16 mouse cellular contexts compared by ENCODE assay signal in genomic region chr3:98434088-98434816, GRCm38 (mm10). TPM values are rescaled to one million over a fixed set of nuclear protein-coding genes. Genes with fewer than 3 reads are reported as not detected.
DNase-seq lines count a peak whose midpoint lies in the region; ATAC-seq and TF ChIP-seq lines count a peak whose summit lies in the region.
"Had no signal": no experiment of that assay in that cellular context is flagged by ENCODE, and none has a peak within 500 bp of the region (broad histone marks: within the 10 kb centered on the region; RNA-seq: fewer than 3 reads in every experiment).

No protein-coding gene starts in this region.

- H3K27me3 ChIP-seq in hindbrain, embryonic 11.5 days (ENCODE audit: control insufficient read depth, insufficient read depth, low read length), result no peaks in the 10 kb centered on the region
- peaks cover 2% of the 10 kb centered on the region; the same call in 1 of the 2 replicates for H3K27me3 ChIP-seq in hindbrain, embryonic 13.5 days
- H3K27me3 ChIP-seq in midbrain, embryonic 14.5 days (ENCODE audit: control insufficient read depth, insufficient read depth, low read length), result peaks cover 1% of the 10 kb centered on the region; the same call in 1 of the 2 replicates
- no peaks in the 10 kb centered on the region; the same call in 1 of the 2 replicates for H3K27me3 ChIP-seq in midbrain, embryonic 16.5 days (ENCODE audit: control insufficient read depth, insufficient read depth, low read depth, low read length)
- no peaks in the 10 kb centered on the region for H3K27me3 ChIP-seq in myocyte (ENCODE audit: control insufficient read depth, insufficient read depth, insufficient read length)

- H3K79me2 ChIP-seq in myocyte (ENCODE audit: control insufficient read depth, insufficient read depth), result no peaks in the 10 kb centered on the region

- no peak overlapping the region for H3K9ac ChIP-seq in hindbrain, embryonic 11.5 days (ENCODE audit: low read depth, low read length)
- H3K9ac ChIP-seq in hindbrain, embryonic 13.5 days, result no peak overlapping the region
- no peak overlapping the region for H3K9ac ChIP-seq in midbrain, embryonic 14.5 days (replicated peaks; ENCODE audit: low read length)
- no peak overlapping the region for H3K9ac ChIP-seq in midbrain, embryonic 16.5 days (ENCODE audit: low read depth, low read length)

- peak; percentile 65 for ATAC-seq in hindbrain, embryonic 11.5 days (ENCODE audit: low FRiP score)
- no peak for ATAC-seq in hindbrain, embryonic 13.5 days (ENCODE audit: low FRiP score)
- ATAC-seq in midbrain, embryonic 14.5 days (ENCODE audit: low FRiP score, low TSS enrichment), result peak; percentile 55
- no peak for ATAC-seq in midbrain, embryonic 16.5 days
- peak; percentile 86 for ATAC-seq in granulocyte monocyte progenitor cell, adult 5-6 weeks (replicated peaks; ENCODE audit: poor library complexity, severe bottlenecking)
- ATAC-seq: activated CD4-positive, CD25-positive, alpha-beta regulatory T cell, adult 4 months had no signal

- no peaks in the 10 kb centered on the region for H3K9me3 ChIP-seq in hindbrain, embryonic 11.5 days (ENCODE audit: control insufficient read depth, low read length)
- H3K9me3 ChIP-seq in hindbrain, embryonic 13.5 days, result no peaks in the 10 kb centered on the region
- no peaks in the 10 kb centered on the region for H3K9me3 ChIP-seq in midbrain, embryonic 14.5 days (ENCODE audit: control insufficient read depth, low read length)
- H3K9me3 ChIP-seq in midbrain, embryonic 16.5 days (replicated peaks; ENCODE audit: control insufficient read depth, low read length, poor library complexity, severe bottlenecking), result no peaks in the 10 kb centered on the region

- H3K4me3 ChIP-seq in hindbrain, embryonic 11.5 days (ENCODE audit: low read depth, low read length), result no peak overlapping the region
- H3K4me3 ChIP-seq in hindbrain, embryonic 13.5 days, result no peak overlapping the region
- H3K4me3 ChIP-seq in midbrain, embryonic 14.5 days (replicated peaks; ENCODE audit: low read depth, low read length), result no peak overlapping the region
- no peak overlapping the region for H3K4me3 ChIP-seq in midbrain, embryonic 16.5 days (ENCODE audit: low read depth, low read length)
- no peak overlapping the region for H3K4me3 ChIP-seq in myocyte

- DNase-seq in hindbrain, embryonic 11.5 days (ENCODE audit: low spot score), result no peak
- DNase-seq in midbrain, embryonic 14.5 days, result no peak
- no peak for DNase-seq in frontal cortex, adult 2 months (ENCODE audit: extremely low spot score in 1 of 2, low spot score in 1 of 2)
- DNase-seq in cerebellum, adult 11 months, result no peak
- DNase-seq: gastrocnemius, postnatal 36 days; heart, postnatal 36 days; right cerebral cortex, adult 18-20 months had no signal

- 57% methylated on average over 1 of the region's 1 CpGs for WGBS in hindbrain, embryonic 11.5 days
- 20% methylated on average over 1 of the region's 1 CpGs for WGBS in hindbrain, embryonic 13.5 days
- 20% methylated on average over 1 of the region's 1 CpGs for WGBS in midbrain, embryonic 14.5 days
- no CpG with 5 or more reads among the region's 1 CpGs for WGBS in midbrain, embryonic 16.5 days

- no peaks in the 10 kb centered on the region for H3K4me1 ChIP-seq in hindbrain, embryonic 11.5 days (replicated peaks; ENCODE audit: control insufficient read depth, insufficient read depth, low read length)
- H3K4me1 ChIP-seq in hindbrain, embryonic 13.5 days (replicated peaks), result peaks cover 6% of the 10 kb centered on the region
- H3K4me1 ChIP-seq in midbrain, embryonic 14.5 days (ENCODE audit: control insufficient read depth, insufficient read depth, low read length), result no peaks in the 10 kb centered on the region
- H3K4me1 ChIP-seq in midbrain, embryonic 16.5 days (ENCODE audit: control insufficient read depth, insufficient read depth, low read length), result no peaks in the 10 kb centered on the region

- TF ChIP-seq POLR2A in myocyte (IDR thresholded peaks at IDR 0.05; ENCODE audit: insufficient read length, low read depth), result no peak

- no peak overlapping the region for H3ac ChIP-seq in myocyte (ENCODE audit: control insufficient read depth, insufficient read length)

- H3K27ac ChIP-seq in hindbrain, embryonic 11.5 days (ENCODE audit: low read depth, low read length), result no peak overlapping the region
- no peak overlapping the region for H3K27ac ChIP-seq in hindbrain, embryonic 13.5 days
- no peak overlapping the region for H3K27ac ChIP-seq in midbrain, embryonic 14.5 days (replicated peaks; ENCODE audit: low read depth, low read length)
- H3K27ac ChIP-seq in midbrain, embryonic 16.5 days (ENCODE audit: low read length), result no peak overlapping the region

- H3K36me3 ChIP-seq in hindbrain, embryonic 11.5 days (ENCODE audit: control insufficient read depth, insufficient read depth, low read length), result no peaks in the 10 kb centered on the region
- no peaks in the 10 kb centered on the region for H3K36me3 ChIP-seq in hindbrain, embryonic 13.5 days
- H3K36me3 ChIP-seq in midbrain, embryonic 14.5 days (ENCODE audit: control insufficient read depth, insufficient read depth, low read length), result no peaks in the 10 kb centered on the region
- no peaks in the 10 kb centered on the region for H3K36me3 ChIP-seq in midbrain, embryonic 16.5 days (ENCODE audit: control insufficient read depth, insufficient read depth, low read length)
- peaks cover 5% of the 10 kb centered on the region for H3K36me3 ChIP-seq in myocyte (ENCODE audit: control insufficient read depth, insufficient read depth)

- no peak overlapping the region for H3K4me2 ChIP-seq in hindbrain, embryonic 11.5 days (replicated peaks; ENCODE audit: low read depth, low read length)
- no peak overlapping the region for H3K4me2 ChIP-seq in hindbrain, embryonic 13.5 days
- H3K4me2 ChIP-seq in midbrain, embryonic 14.5 days (ENCODE audit: low read length), result no peak overlapping the region
- no peak overlapping the region for H3K4me2 ChIP-seq in midbrain, embryonic 16.5 days (ENCODE audit: low read length)
- no peak overlapping the region for H3K4me2 ChIP-seq in myocyte (ENCODE audit: low read depth)

TF ChIP-seq in myocyte, 11 proteins besides CTCF, POLR2A, EP300 and RAD21:
- TF ChIP-seq POLR2AphosphoS2 (IDR thresholded peaks at IDR 0.05; ENCODE audit: insufficient read length, low read depth) (peak; percentile 15), SRF (IDR thresholded peaks at IDR 0.05; ENCODE audit: control insufficient read depth, insufficient read length, low read depth) (no peak), MYOG (IDR thresholded peaks at IDR 0.05; ENCODE audit: control insufficient read depth in 1 of 3, insufficient read depth in 1 of 3, insufficient read length in 2 of 3, low read depth in 2 of 3) (peak in 1 of 3 experiments; percentile 8), E2F4 (IDR thresholded peaks at IDR 0.05; ENCODE audit: insufficient read depth) (no peak), TCF3 (IDR thresholded peaks at IDR 0.05; ENCODE audit: insufficient read length, low read depth) (no peak), CEBPB (IDR thresholded peaks at IDR 0.05; ENCODE audit: insufficient read depth, poor library complexity, severe bottlenecking) (no peak), REST (IDR thresholded peaks at IDR 0.05; ENCODE audit: insufficient read depth, insufficient read length) (no peak), TCF12 (IDR thresholded peaks at IDR 0.05; ENCODE audit: insufficient read depth, poor library complexity, severe bottlenecking) (no peak), MYOD1 (IDR thresholded peaks at IDR 0.05; ENCODE audit: control insufficient read depth in 1 of 3, insufficient read length in 2 of 3, low read depth in 2 of 3) (peak in 2 of 3 experiments; percentile 28 to 59)

RNA-seq across cellular contexts. Expression of gene Gm4450, which starts 22.7 kb away (rescaled TPM):
- not detected in 2 replicates for polyA plus RNA-seq in hindbrain, embryonic 11.5 days (2014; fragmentation: Nextera tagmentation; extraction: Ambion mirVana)
- 0.19 and 0.26 TPM in 2 replicates for polyA plus RNA-seq in hindbrain, embryonic 13.5 days (2015; fragmentation: Nextera tagmentation; extraction: Ambion mirVana)
- polyA plus RNA-seq in midbrain, embryonic 14.5 days (2014; fragmentation: Nextera tagmentation; extraction: Ambion mirVana), result not detected in 2 replicates
- 0.12 TPM in 1 of 2 replicates, not detected in the other for polyA plus RNA-seq in midbrain, embryonic 16.5 days (2015; fragmentation: Nextera tagmentation; extraction: Ambion mirVana)
- not detected in 2 replicates for total RNA-seq in granulocyte monocyte progenitor cell, adult 5-6 weeks (2014; fragmentation: Nextera tagmentation)
- total RNA-seq in granulocyte monocyte progenitor cell, adult 5-6 weeks (2017), result not detected in 2 replicates
- polyA plus RNA-seq in myocyte (2012; fragmentation: generic; extraction: Trizol), result not detected
- not detected in 2 replicates for polyA plus RNA-seq in frontal cortex, adult 2 months (2012; rRNA removed)
- total RNA-seq: gastrocnemius, postnatal 36 days; heart, postnatal 36 days; layer of hippocampus, adult 8-10 months; liver, adult 2 months had no signal
- polyA plus RNA-seq: activated CD4-positive, CD25-positive, alpha-beta regulatory T cell, adult 4 months; brain, embryonic 14.5 days; forebrain, embryonic 11.5 days; liver, adult 2 months had no signal

RNA-seq across cellular contexts. Expression of gene Zfp697, which starts 52.0 kb away (rescaled TPM):
- 12.2 and 15.5 TPM in 2 replicates for polyA plus RNA-seq in hindbrain, embryonic 11.5 days (2014; fragmentation: Nextera tagmentation; extraction: Ambion mirVana)
- 15.9 and 16.6 TPM in 2 replicates for polyA plus RNA-seq in hindbrain, embryonic 13.5 days (2015; fragmentation: Nextera tagmentation; extraction: Ambion mirVana)
- 21.3 and 25.5 TPM in 2 replicates for polyA plus RNA-seq in midbrain, embryonic 14.5 days (2014; fragmentation: Nextera tagmentation; extraction: Ambion mirVana)
- polyA plus RNA-seq in midbrain, embryonic 16.5 days (2015; fragmentation: Nextera tagmentation; extraction: Ambion mirVana), result 17.7 and 18.2 TPM in 2 replicates
- 1.4 and 3.5 TPM in 2 replicates for total RNA-seq in granulocyte monocyte progenitor cell, adult 5-6 weeks (2014; fragmentation: Nextera tagmentation)
- total RNA-seq in granulocyte monocyte progenitor cell, adult 5-6 weeks (2017), result 0.36 and 1.5 TPM in 2 replicates
- 5.3 TPM for polyA plus RNA-seq in myocyte (2012; fragmentation: generic; extraction: Trizol)
- 17.0 TPM in 2 replicates for polyA plus RNA-seq in frontal cortex, adult 2 months (2012; rRNA removed)

Comparison
In these comparisons a context has a peak if more than half of its experiments do, and no peak if none do; other contexts are left out.
1. ATAC-seq: peak in hindbrain, embryonic 11.5 days (single experiment), midbrain, embryonic 14.5 days (single experiment) and granulocyte monocyte progenitor cell, adult 5-6 weeks (single experiment); none in hindbrain, embryonic 13.5 days (single experiment) and midbrain, embryonic 16.5 days (single experiment).